Mouse (Mus musculus): ENCODE results near the gene Cckbr.

Cckbr gene

GRCm38 (mm10) chr7:105498854-105499492, 73.4 kb downstream of the Cckbr start:
- no peak for DNase-seq

- DNase-seq: no peak
These were observed 74.1 kb downstream of the Cckbr start for GRCm38 (mm10) chr7:105499676-105500075.

GRCm38 (mm10) chr7:105501984-105502383, 76.5 kb downstream of the Cckbr start:
- no peak for DNase-seq

- DNase-seq: no peak
These were observed 81.7 kb downstream of the Cckbr start for GRCm38 (mm10) chr7:105507257-105507656.

GRCm38 (mm10) chr7:105510143-105510542, 84.6 kb downstream of the Cckbr start:
- DNase-seq: no peak

GRCm38 (mm10) chr7:105513845-105514291, 88.3 kb downstream of the Cckbr start:
- no peak for DNase-seq

GRCm38 (mm10) chr7:105514561-105514960, 89.0 kb downstream of the Cckbr start:
- no peak for DNase-seq

- peak; percentile 43 for DNase-seq
These were observed 89.6 kb downstream of the Cckbr start for GRCm38 (mm10) chr7:105515178-105515577.

GRCm38 (mm10) chr7:105516669-105517360, 91.3 kb downstream of the Cckbr start:
- DNase-seq: no peak

GRCm38 (mm10) chr7:105519336-105519735, 93.8 kb downstream of the Cckbr start:
- DNase-seq: peak; percentile 23

GRCm38 (mm10) chr7:105519771-105520170, 94.2 kb downstream of the Cckbr start:
- no peak for DNase-seq

- DNase-seq: no peak
These were observed 94.7 kb downstream of the Cckbr start for GRCm38 (mm10) chr7:105520201-105520600.

Data from cerebellum, adult 11 months (tissue).